Mouse (Mus musculus): ENCODE data around the gene Prr12.

GRCm38 (mm10) chr7:45027761-45028160 is 24.9 kb downstream of the Prr12 start:
- TF ChIP-seq CTCF (IDR thresholded peaks at IDR 0.05; ENCODE audit: insufficient read depth, low read length) (no peak), POLR2A (IDR thresholded peaks at IDR 0.05; ENCODE audit: borderline replicate concordance, extremely low read depth, low read depth, low read length) (no peak)

All from lung, adult 2 months (tissue).